Mouse (Mus musculus): ENCODE results near the gene Hspb8.
A peak's percentile ranks its signal among the peaks of the same experiment; 100 is the strongest.
"Not testable (repeated sequence)": the region's sequence is repeated elsewhere in the genome, so short reads cannot be mapped to it uniquely, and the experiment has no call there.

The Hspb8 gene

GRCm38 (mm10) chr5:116396104-116396503 is 26.6 kb downstream of the Hspb8 start:
- DNase-seq (ENCODE audit: extremely low spot score, low spot score) = no peak

GRCm38 (mm10) chr5:116392603-116393002 is 30.1 kb downstream of the Hspb8 start:
- DNase-seq (ENCODE audit: extremely low spot score, low spot score) = no peak

- no peak for DNase-seq (ENCODE audit: extremely low spot score, low spot score)
These were observed 32.7 kb downstream of the Hspb8 start for GRCm38 (mm10) chr5:116389856-116390542.

- no peak for DNase-seq (ENCODE audit: extremely low spot score, low spot score)
These were observed 33.3 kb downstream of the Hspb8 start for GRCm38 (mm10) chr5:116389321-116389720.

- no peak for DNase-seq (ENCODE audit: extremely low spot score, low spot score)
These were observed 35.2 kb downstream of the Hspb8 start for GRCm38 (mm10) chr5:116387302-116387935.

GRCm38 (mm10) chr5:116386020-116386419 is 36.6 kb downstream of the Hspb8 start:
- peak; percentile 46 for DNase-seq (ENCODE audit: extremely low spot score, low spot score)

GRCm38 (mm10) chr5:116382646-116383045 is 40.0 kb downstream of the Hspb8 start:
- DNase-seq (ENCODE audit: extremely low spot score, low spot score) = not testable (repeated sequence)

- no peak for DNase-seq (ENCODE audit: extremely low spot score, low spot score)
These were observed 40.9 kb downstream of the Hspb8 start for GRCm38 (mm10) chr5:116381726-116382125.

- no peak for DNase-seq (ENCODE audit: extremely low spot score, low spot score)
These were observed 41.4 kb downstream of the Hspb8 start for GRCm38 (mm10) chr5:116381217-116381616.

- DNase-seq (ENCODE audit: extremely low spot score, low spot score) = no peak
These were observed 42.3 kb downstream of the Hspb8 start for GRCm38 (mm10) chr5:116380384-116380783.

GRCm38 (mm10) chr5:116378872-116379271 is 43.8 kb downstream of the Hspb8 start:
- DNase-seq (ENCODE audit: extremely low spot score, low spot score) = no peak

- DNase-seq (ENCODE audit: extremely low spot score, low spot score) = no peak
These were observed 54.7 kb downstream of the Hspb8 start for GRCm38 (mm10) chr5:116367923-116368322.

- no peak for DNase-seq (ENCODE audit: extremely low spot score, low spot score)
These were observed 55.6 kb downstream of the Hspb8 start for GRCm38 (mm10) chr5:116366889-116367682.

GRCm38 (mm10) chr5:116361342-116361741 is 61.3 kb downstream of the Hspb8 start:
- no peak for DNase-seq (ENCODE audit: extremely low spot score, low spot score)

- peak; percentile 41 for DNase-seq (ENCODE audit: extremely low spot score, low spot score)
These were observed 61.9 kb downstream of the Hspb8 start for GRCm38 (mm10) chr5:116360751-116361150.
